Mouse (Mus musculus) thymus, postnatal 14 days (tissue): ENCODE measurements around the gene Ndufaf2.
A peak's percentile ranks its signal among the peaks of the same experiment; 100 is the strongest.

Source experiments
- DNase-seq: peaks from one replicate; pipeline ENCODE4 v3.0.0; 2021

The Ndufaf2 gene

GRCm38 (mm10) chr13:108138403-108138977 lies 19.9 kb downstream of the Ndufaf2 start:
- DNase-seq = no peak

GRCm38 (mm10) chr13:108135617-108136016 lies 22.8 kb downstream of the Ndufaf2 start:
- DNase-seq = no peak

- DNase-seq = no peak
These were observed 26.2 kb downstream of the Ndufaf2 start for GRCm38 (mm10) chr13:108132031-108132819.

GRCm38 (mm10) chr13:108130737-108131136 lies 27.7 kb downstream of the Ndufaf2 start:
- DNase-seq = no peak

- no peak for DNase-seq
These were observed 29.4 kb downstream of the Ndufaf2 start for GRCm38 (mm10) chr13:108129070-108129469.

- DNase-seq = no peak
These were observed 30.5 kb downstream of the Ndufaf2 start for GRCm38 (mm10) chr13:108127883-108128282.

GRCm38 (mm10) chr13:108127130-108127529 lies 31.3 kb downstream of the Ndufaf2 start:
- peak; percentile 61 for DNase-seq

- no peak for DNase-seq
These were observed 32.2 kb downstream of the Ndufaf2 start for GRCm38 (mm10) chr13:108126246-108126645.

- no peak for DNase-seq
These were observed 34.3 kb downstream of the Ndufaf2 start for GRCm38 (mm10) chr13:108124096-108124495.

GRCm38 (mm10) chr13:108123109-108123723 lies 35.2 kb downstream of the Ndufaf2 start:
- DNase-seq = no peak

- DNase-seq = no peak
These were observed 38.8 kb downstream of the Ndufaf2 start for GRCm38 (mm10) chr13:108119411-108120310.

- no peak for DNase-seq
These were observed 40.2 kb downstream of the Ndufaf2 start for GRCm38 (mm10) chr13:108118188-108118587.

GRCm38 (mm10) chr13:108117654-108118053 lies 40.8 kb downstream of the Ndufaf2 start:
- no peak for DNase-seq

- DNase-seq = no peak
These were observed 44.2 kb downstream of the Ndufaf2 start for GRCm38 (mm10) chr13:108114257-108114656.

- no peak for DNase-seq
These were observed 44.9 kb downstream of the Ndufaf2 start for GRCm38 (mm10) chr13:108113536-108113935.

GRCm38 (mm10) chr13:108110929-108111328 lies 47.5 kb downstream of the Ndufaf2 start:
- no peak for DNase-seq

- DNase-seq = no peak
These were observed 57.7 kb downstream of the Ndufaf2 start for GRCm38 (mm10) chr13:108100700-108101099.

- no peak for DNase-seq
These were observed 62.0 kb downstream of the Ndufaf2 start for GRCm38 (mm10) chr13:108096446-108096845.

- no peak for DNase-seq
These were observed 62.8 kb downstream of the Ndufaf2 start for GRCm38 (mm10) chr13:108095617-108096016.

GRCm38 (mm10) chr13:108094681-108095080 lies 63.7 kb downstream of the Ndufaf2 start:
- DNase-seq = no peak

GRCm38 (mm10) chr13:108092290-108092689 lies 66.1 kb downstream of the Ndufaf2 start:
- no peak for DNase-seq

- DNase-seq = no peak
These were observed 71.7 kb downstream of the Ndufaf2 start for GRCm38 (mm10) chr13:108086724-108087123.

- DNase-seq = no peak
These were observed 72.4 kb downstream of the Ndufaf2 start for GRCm38 (mm10) chr13:108086036-108086435.
